Mouse (Mus musculus) cerebellum, adult 2 months (tissue): ENCODE data around the gene Rbp2. TPM values are rescaled to one million over a fixed set of nuclear protein-coding genes. Genes with fewer than 3 reads are reported as not detected.

Experiments used
- DNase-seq, 2 experiments: peaks; one replicate each; pipeline ENCODE4 v3.0.0; 2021
- H3K27ac ChIP-seq: fragments of 200-500 bp; 2 replicates; pipeline ENCODE4 v1.5.1; 2012; ENCODE audit warnings: low read length, control low read depth, inconsistent platforms; ENCODE audit not compliant: insufficient read depth
- H3K27me3 ChIP-seq: fragments of 200-500 bp; 2 replicates; pipeline ENCODE4 v1.6.1; 2012; ENCODE audit warnings: inconsistent platforms, mild to moderate bottlenecking, low read length, moderate library complexity; ENCODE audit not compliant: control insufficient read depth, insufficient read depth
- H3K4me1 ChIP-seq: fragments of 200-500 bp; 2 replicates; pipeline ENCODE4 v1.6.1; 2011; ENCODE audit warnings: low read length; ENCODE audit not compliant: control insufficient read depth, insufficient read depth
- H3K4me3 ChIP-seq: fragments of 200-500 bp; replicated peaks from 2 replicates; pipeline ENCODE3; 2011; ENCODE audit warnings: mild to moderate bottlenecking, low read depth, low read length, control low read depth; ENCODE audit not compliant: insufficient read depth
- CTCF ChIP-seq: fragments of 200-500 bp; IDR thresholded peaks from 2 replicates; pipeline ENCODE4 v1.5.1; 2011; ENCODE audit warnings: low read depth, mild to moderate bottlenecking, control low read depth, low read length, moderate library complexity, borderline replicate concordance; ENCODE audit not compliant: insufficient read depth
- POLR2A ChIP-seq: fragments of 200-500 bp; IDR thresholded peaks from 2 replicates; pipeline ENCODE4 v1.6.1; 2011; ENCODE audit warnings: low read length, control low read depth, borderline replicate concordance; ENCODE audit not compliant: insufficient read depth
- WGBS: fragments of 180-500 bp; shearing (Covaris S2); methylation state at CpG from one replicate; pipeline ENCODE4 v1.1.7; 2018; 5-methylcytosine and 5-hydroxymethylcytosine counted together
- polyA plus RNA-seq: library from polyadenylated mRNA; depleted of rRNA; stranded (reverse); fragments of >200 nt; gene quantifications from 2 replicates; pipeline ENCODE4 v1.2.3, GENCODE M21; 2012

The Rbp2 gene
- polyA plus RNA-seq, 1 experiment, result not detected

DNA sequence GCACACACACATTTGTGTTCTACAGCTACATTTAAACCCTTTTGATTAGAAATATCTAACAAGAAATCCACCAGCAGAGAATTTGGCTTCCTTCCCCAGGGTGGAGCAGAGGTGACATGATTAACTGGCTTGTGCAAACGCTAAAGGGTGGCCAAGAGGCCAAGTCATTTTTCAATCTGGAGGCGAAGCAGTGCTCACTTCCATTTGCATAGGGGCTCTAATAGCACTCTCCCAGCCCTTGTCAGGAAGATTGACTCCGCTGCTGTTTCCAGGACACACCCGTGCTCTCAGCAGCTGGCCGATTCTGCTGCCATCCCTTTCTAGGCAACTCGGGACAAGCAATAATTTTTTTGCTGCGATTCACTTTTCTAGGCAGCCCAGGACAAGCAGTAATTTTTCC lies 11.2 kb downstream of the Rbp2 start:
- no peaks in the 10 kb centered on the region for H3K4me1 ChIP-seq
- TF ChIP-seq POLR2A (no peak), CTCF (no peak)

DNA sequence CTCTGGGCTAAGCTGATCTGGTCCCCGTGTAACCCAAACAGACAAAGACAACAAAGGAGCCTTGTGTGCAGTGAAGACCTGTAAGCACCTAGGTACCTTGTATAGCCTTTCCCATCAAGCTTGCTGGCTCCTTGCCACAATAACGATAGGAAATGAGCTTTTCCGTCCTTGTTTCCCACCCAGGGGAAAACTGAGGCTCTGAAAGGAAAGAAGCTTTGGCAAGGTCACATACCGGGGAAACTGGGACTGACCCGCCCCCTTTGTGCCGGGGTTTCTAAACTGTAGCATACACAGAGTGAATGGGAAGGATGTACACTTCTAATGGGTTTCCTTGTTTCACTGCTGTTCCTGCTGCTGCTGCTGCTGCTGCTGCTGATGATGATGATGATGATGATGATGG lies 12.1 kb downstream of the Rbp2 start:
- no peak for DNase-seq
- 60% methylated on average over 6 of the region's 6 CpGs for WGBS
- H3K27ac ChIP-seq, result no peak overlapping the region
- TF ChIP-seq POLR2A (no peak), CTCF (no peak)
- no peaks in the 10 kb centered on the region for H3K27me3 ChIP-seq
- H3K4me3 ChIP-seq, result no peak overlapping the region
- no peaks in the 10 kb centered on the region for H3K4me1 ChIP-seq

More for the DNA sequence above, 11.2 kb downstream of the Rbp2 start:
- Histone ChIP-seq H3K27ac (no peak overlapping the region), H3K4me3 (no peak overlapping the region), H3K27me3 (no peaks in the 10 kb centered on the region)
- 37% methylated on average over 7 of the region's 7 CpGs for WGBS
- DNase-seq, result no peak

DNA sequence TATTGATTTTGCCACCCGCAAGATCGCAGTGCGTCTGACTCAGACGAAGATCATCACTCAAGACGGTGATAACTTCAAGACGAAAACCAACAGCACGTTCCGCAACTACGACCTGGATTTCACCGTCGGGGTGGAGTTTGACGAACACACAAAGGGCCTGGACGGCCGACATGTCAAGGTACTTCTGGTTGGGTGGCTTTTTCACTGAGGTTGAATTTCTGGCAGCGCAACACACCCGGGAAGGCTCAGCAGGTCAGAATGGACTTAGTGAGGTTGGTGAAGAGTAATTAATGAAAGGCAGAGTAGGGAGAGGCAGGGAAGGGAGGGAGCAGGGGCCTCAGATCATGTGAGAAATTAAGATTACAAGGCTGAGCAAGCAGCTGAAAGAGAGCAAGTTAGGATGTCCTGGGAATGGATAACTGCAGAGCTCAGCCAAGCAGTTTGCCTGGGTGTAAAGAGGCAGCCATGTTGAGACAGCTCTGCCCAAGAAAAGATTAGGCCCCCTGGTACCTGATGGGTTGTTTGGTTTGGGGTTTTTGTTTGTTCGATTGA lies 12.9 kb downstream of the Rbp2 start:
- 76% methylated on average over 17 of the region's 17 CpGs for WGBS
- H3K27me3 ChIP-seq, result no peaks in the 10 kb centered on the region
- no peak for TF ChIP-seq CTCF
- TF ChIP-seq POLR2A, result no peak
- H3K27ac ChIP-seq, result no peak overlapping the region
- DNase-seq, result no peak
- no peaks in the 10 kb centered on the region for H3K4me1 ChIP-seq
- no peak overlapping the region for H3K4me3 ChIP-seq

DNA sequence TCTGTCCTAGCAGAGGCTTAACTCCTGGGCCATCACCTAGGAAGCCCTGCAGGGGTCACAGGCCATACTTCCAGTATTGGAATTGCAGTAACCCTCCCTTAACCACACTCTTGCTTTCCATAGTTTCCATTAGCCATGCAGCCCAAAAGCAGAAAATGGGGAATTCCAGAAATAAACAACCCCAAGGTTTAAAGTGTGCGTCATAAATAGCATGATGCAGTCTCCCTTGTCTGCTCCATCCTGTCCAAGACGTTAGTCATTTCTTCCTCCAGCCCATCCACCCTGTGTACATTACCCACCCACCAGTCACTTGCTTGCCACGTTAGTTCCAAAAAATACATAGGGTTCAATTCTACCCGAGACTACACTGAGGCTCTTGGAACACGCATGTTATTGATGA lies 13.7 kb downstream of the Rbp2 start:
- WGBS, result 91% methylated on average over 5 of the region's 5 CpGs
- TF ChIP-seq POLR2A (no peak), CTCF (no peak)

DNA sequence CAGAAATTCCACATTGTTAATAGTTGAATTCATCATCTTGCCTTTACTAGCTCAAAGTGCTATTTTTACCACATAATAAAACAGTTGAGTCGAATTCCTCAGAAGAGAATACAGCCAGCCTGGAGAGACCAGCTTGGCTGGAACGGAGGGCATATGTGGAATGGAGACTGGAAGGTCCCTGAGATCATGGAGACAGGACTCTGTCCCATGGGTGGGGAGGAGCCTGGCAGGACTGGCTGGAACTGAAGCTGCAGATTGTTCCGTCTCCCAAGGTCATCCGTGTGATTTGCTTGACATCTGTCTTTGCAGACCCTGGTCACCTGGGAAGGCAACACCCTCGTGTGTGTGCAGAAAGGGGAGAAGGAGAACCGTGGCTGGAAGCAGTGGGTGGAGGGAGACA lies 21.6 kb downstream of the Rbp2 start:
- no peaks in the 10 kb centered on the region for H3K4me1 ChIP-seq
- no peak for DNase-seq
- H3K27ac ChIP-seq, result no peak overlapping the region
- 41% methylated on average over 6 of the region's 6 CpGs for WGBS
- no peak overlapping the region for H3K4me3 ChIP-seq
- TF ChIP-seq CTCF, result no peak
- no peak for TF ChIP-seq POLR2A
- H3K27me3 ChIP-seq, result no peaks in the 10 kb centered on the region

More for the DNA sequence above, 13.7 kb downstream of the Rbp2 start:
- H3K27me3 ChIP-seq, result no peaks in the 10 kb centered on the region
- DNase-seq, result no peak
- H3K27ac ChIP-seq, result no peak overlapping the region
- H3K4me1 ChIP-seq, result no peaks in the 10 kb centered on the region
- H3K4me3 ChIP-seq, result no peak overlapping the region

DNA sequence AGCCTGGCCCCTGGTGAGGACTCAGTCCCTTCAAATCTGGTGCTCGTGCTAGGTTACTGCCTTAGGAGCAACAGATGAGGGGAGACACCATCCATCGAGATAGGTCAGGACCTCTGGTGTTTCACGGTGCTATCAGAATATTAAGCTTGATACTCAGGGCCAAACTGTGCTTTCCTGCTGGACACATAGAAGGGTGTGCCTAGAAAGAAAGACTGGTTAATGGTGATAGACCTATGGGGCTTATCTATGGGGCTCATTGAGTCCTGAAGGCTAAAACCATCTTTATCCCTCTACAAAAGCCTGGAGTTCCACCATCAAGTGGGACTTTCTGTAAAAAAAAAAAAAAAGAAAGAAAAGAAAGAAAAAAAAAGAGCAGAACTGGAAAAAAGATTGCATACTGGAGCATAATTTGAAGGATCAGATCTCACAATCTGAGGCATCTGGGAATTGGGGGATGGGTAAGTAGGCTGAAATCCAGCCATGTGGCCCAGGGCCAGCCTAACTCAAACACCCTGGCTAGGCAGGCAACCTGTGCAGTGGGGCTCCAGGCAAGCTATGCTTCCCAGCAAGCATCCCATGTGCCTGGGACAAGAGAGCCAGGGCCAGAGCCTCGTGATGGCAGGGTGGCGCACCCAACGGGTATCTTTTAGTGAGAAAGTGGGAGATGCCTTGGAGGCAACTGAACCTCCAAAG lies 24.6 kb downstream of the Rbp2 start:
- H3K4me1 ChIP-seq, result no peaks in the 10 kb centered on the region
- H3K4me3 ChIP-seq, result no peak overlapping the region
- no peaks in the 10 kb centered on the region for H3K27me3 ChIP-seq
- no peak overlapping the region for H3K27ac ChIP-seq
- WGBS, result 71% methylated on average over 6 of the region's 6 CpGs
- no peak for TF ChIP-seq CTCF
- no peak for TF ChIP-seq POLR2A
- no peak for DNase-seq

DNA sequence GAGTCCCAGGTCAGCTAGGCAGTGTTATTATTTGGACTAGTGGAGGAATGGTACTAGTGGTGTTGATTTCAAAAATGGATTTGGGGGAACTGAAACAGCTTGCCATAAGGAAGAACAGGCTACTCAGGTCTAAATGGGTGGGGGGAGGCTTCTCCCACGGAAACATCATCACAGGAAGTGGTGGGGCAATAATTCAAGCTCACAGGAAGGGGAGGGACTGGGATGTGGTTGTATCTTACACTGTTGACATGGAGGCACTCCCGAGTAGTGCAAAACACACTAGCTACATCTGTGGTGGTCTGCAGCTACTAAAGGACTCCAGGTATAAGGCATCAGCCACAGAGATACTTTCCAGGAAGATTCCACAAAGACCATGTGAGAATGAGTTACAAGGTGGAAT lies 38.0 kb downstream of the Rbp2 start:
- no peak overlapping the region for H3K27ac ChIP-seq
- no peaks in the 10 kb centered on the region for H3K4me1 ChIP-seq
- H3K4me3 ChIP-seq, result no peak overlapping the region
- no peaks in the 10 kb centered on the region for H3K27me3 ChIP-seq
- no peak for DNase-seq
- 74% methylated on average over 2 of the region's 2 CpGs for WGBS
- no peak for TF ChIP-seq CTCF
- TF ChIP-seq POLR2A, result no peak
